Mouse (Mus musculus) midbrain, embryonic 16.5 days (tissue): Measurements from ENCODE around the gene AU018091. TPM values are rescaled to one million over a fixed set of nuclear protein-coding genes. Genes with fewer than 3 reads are reported as not detected.
"Not testable (repeated sequence)": the region's sequence is repeated elsewhere in the genome, so short reads cannot be mapped to it uniquely, and the experiment has no call there.

Experiments used
- ATAC-seq: fragments of 200-750 bp; cut with Nextera tagmentation; 2 replicates; pipeline ENCODE4 v1.8.0; 2017; ENCODE audit warnings: moderate TSS enrichment
- H3K27ac ChIP-seq: fragments of 300-500 bp; sonication (generic); 2 replicates; pipeline ENCODE4 v1.5.1; 2014; ENCODE audit warnings: mild to moderate bottlenecking, low read length, mixed read lengths
- H3K27me3 ChIP-seq: fragments of 300-500 bp; sonication (generic); 2 replicates; pipeline ENCODE4 v1.6.1; 2014; ENCODE audit warnings: low read depth, low read length, mixed read lengths; ENCODE audit not compliant: control insufficient read depth, insufficient read depth
- H3K36me3 ChIP-seq: fragments of 300-500 bp; sonication (generic); 2 replicates; pipeline ENCODE4 v1.6.1; 2014; ENCODE audit warnings: mild to moderate bottlenecking, low read length, moderate library complexity, mixed read lengths; ENCODE audit not compliant: control insufficient read depth, insufficient read depth
- H3K4me1 ChIP-seq: fragments of 300-500 bp; sonication (generic); 2 replicates; pipeline ENCODE4 v1.6.1; 2014; ENCODE audit warnings: mild to moderate bottlenecking, low read length, mixed read lengths; ENCODE audit not compliant: control insufficient read depth, insufficient read depth
- H3K4me2 ChIP-seq: fragments of 300-500 bp; sonication (generic); 2 replicates; pipeline ENCODE4 v1.6.1; 2014; ENCODE audit warnings: mild to moderate bottlenecking, low read length, mixed read lengths
- H3K4me3 ChIP-seq: fragments of 300-500 bp; sonication (generic); 2 replicates; pipeline ENCODE4 v1.5.1; 2014; ENCODE audit warnings: low read depth, mild to moderate bottlenecking, low read length, moderate library complexity, mixed read lengths
- H3K9ac ChIP-seq: fragments of 300-500 bp; sonication (generic); 2 replicates; pipeline ENCODE4 v1.6.1; 2014; ENCODE audit warnings: low read depth, low read length, mixed read lengths
- H3K9me3 ChIP-seq: fragments of 300-500 bp; sonication (generic); replicated peaks from 2 replicates; pipeline ENCODE4 v1.6.1; 2014; ENCODE audit warnings: mild to moderate bottlenecking, low read length, mixed read lengths; ENCODE audit not compliant: control insufficient read depth, poor library complexity, severe bottlenecking
- WGBS: fragments of 180-500 bp; shearing (Covaris S2); extraction: QIAGEN DNeasy Blood & Tissue Kit; methylation state at CpG from one replicate; pipeline ENCODE4 v1.1.7; 2014; 5-methylcytosine and 5-hydroxymethylcytosine counted together
- polyA plus RNA-seq: library from polyadenylated mRNA; unstranded; fragments of >200 nt; fragmentation: Nextera tagmentation; extraction: Ambion mirVana; gene quantifications from 2 replicates; pipeline ENCODE4 v1.2.1, GENCODE M21; 2015

The AU018091 gene
- polyA plus RNA-seq, 1 experiment from 2014 or later = not detected

DNA sequence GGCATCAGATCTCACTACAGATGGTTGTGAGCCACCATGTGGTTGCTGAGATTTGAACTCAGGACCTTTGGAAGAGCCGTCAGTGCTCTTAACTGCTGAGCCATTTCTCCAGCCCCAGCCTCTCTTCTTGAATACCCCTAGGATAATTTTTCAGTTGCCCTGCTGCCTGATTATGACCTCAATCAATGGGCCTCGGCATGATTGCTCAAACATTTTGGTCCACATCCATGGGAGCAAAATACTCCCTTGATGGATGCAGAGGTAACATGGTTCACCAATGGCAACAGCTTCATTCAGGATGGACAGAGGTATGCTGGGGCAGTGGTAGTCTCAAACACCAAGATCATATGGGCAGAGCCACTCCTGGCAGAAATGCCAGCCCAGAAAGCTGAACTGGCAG, 17.7 kb upstream of the AU018091 start:
- not testable (repeated sequence) for H3K4me3 ChIP-seq, H3K9ac ChIP-seq, H3K4me2 ChIP-seq, ATAC-seq, H3K27ac ChIP-seq, H3K4me1 ChIP-seq, H3K27me3 ChIP-seq, H3K36me3 ChIP-seq, H3K9me3 ChIP-seq
- 91% methylated on average over 2 of the region's 2 CpGs for WGBS

- Histone ChIP-seq H3K4me3 (no peak overlapping the region), H3K9ac (no peak overlapping the region), H3K27me3 (no peaks in the 10 kb centered on the region), H3K36me3 (no peaks in the 10 kb centered on the region), H3K4me1 (no peaks in the 10 kb centered on the region), H3K9me3 (0 out of 2 replicates have a peak, but pooled peaks cover 2% of the 10 kb centered on the region), H3K27ac (no peak overlapping the region), H3K4me2 (no peak overlapping the region)
- no peak for ATAC-seq
- 86% methylated on average over 1 of the region's 1 CpGs for WGBS
Observed at GRCm38 (mm10) chr7:3186136-3186535, 17.1 kb upstream of the AU018091 start.

- H3K4me3 ChIP-seq = no peak overlapping the region
- 45% methylated on average over 4 of the region's 4 CpGs for WGBS
Observed at GRCm38 (mm10) chr7:3184394-3184793, 15.4 kb upstream of the AU018091 start.

GRCm38 (mm10) chr7:3180958-3181357, 12.0 kb upstream of the AU018091 start:
- H3K4me1 ChIP-seq, H3K4me3 ChIP-seq, H3K4me2 ChIP-seq, H3K27ac ChIP-seq, ATAC-seq, H3K36me3 ChIP-seq, H3K9ac ChIP-seq, H3K9me3 ChIP-seq, H3K27me3 ChIP-seq: not testable (repeated sequence)
- WGBS = 92% methylated on average over 24 of the region's 24 CpGs

More at GRCm38 (mm10) chr7:3184394-3184793, 15.4 kb upstream of the AU018091 start:
- Histone ChIP-seq H3K36me3 (no peaks in the 10 kb centered on the region), H3K4me1 (no peaks in the 10 kb centered on the region), H3K9me3 (0 out of 2 replicates have a peak, but pooled peaks cover 2% of the 10 kb centered on the region), H3K27me3 (no peaks in the 10 kb centered on the region), H3K27ac (no peak overlapping the region), H3K4me2 (no peak overlapping the region), H3K9ac (no peak overlapping the region)
- no peak for ATAC-seq

GRCm38 (mm10) chr7:3168296-3168695, 707 bp downstream of the AU018091 start:
- Histone ChIP-seq H3K9me3 (peaks cover 6% of the 10 kb centered on the region; the same call in 1 of the 2 replicates), H3K36me3 (no peaks in the 10 kb centered on the region), H3K4me2 (no peak overlapping the region), H3K9ac (no peak overlapping the region), H3K27ac (no peak overlapping the region), H3K4me3 (no peak overlapping the region), H3K4me1 (no peaks in the 10 kb centered on the region), H3K27me3 (no peaks in the 10 kb centered on the region)
- 94% methylated on average over 1 of the region's 1 CpGs for WGBS
- no peak for ATAC-seq

DNA sequence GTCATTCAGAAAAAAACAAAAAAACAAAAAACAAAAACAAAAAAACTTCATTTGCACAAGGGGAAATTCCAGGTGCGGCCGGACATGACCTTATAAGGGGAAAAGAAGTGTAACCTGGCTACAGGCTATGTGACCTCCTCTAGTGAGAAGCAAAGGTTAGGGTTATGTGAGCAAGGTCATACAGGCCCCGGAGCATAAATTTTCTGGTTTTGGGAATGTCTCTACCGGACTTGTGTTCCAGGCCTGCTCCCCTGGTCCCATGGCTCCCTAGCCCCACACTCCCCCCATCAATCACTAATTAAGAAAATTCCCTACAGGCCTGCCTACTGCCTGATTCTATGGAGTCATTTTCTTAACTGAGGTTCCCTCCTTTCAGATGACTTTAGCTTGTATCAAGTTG, 2.7 kb downstream of the AU018091 start:
- Histone ChIP-seq H3K4me1 (no peaks in the 10 kb centered on the region), H3K9me3 (peaks cover 6% of the 10 kb centered on the region; the same call in 1 of the 2 replicates), H3K27ac (no peak overlapping the region), H3K4me3 (no peak overlapping the region), H3K4me2 (no peak overlapping the region), H3K27me3 (no peaks in the 10 kb centered on the region), H3K9ac (no peak overlapping the region), H3K36me3 (no peaks in the 10 kb centered on the region)
- ATAC-seq = no peak
- WGBS = over 99% methylated on average over 4 of the region's 4 CpGs

DNA sequence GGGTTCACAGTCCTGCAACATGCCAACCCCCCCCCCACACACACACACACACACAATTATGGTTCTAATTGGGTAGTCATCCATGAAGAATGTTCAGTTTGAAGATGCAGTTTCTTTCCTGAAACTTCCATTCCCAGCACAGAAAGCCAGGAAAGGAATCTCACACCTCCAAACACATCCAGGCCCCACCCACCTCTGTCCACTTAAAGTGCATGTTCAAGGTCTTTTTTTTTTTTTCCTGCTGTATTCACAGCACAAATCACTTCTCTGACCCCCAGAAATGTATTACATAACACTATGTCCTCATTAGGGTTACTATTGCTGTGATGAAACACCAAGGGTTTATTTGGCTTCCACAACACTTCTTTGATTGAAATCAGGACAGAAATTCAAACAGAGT, 4.0 kb downstream of the AU018091 start:
- no peak overlapping the region for H3K4me3 ChIP-seq
- no peaks in the 10 kb centered on the region for H3K27me3 ChIP-seq
- no peak overlapping the region for H3K4me2 ChIP-seq
- peaks cover 6% of the 10 kb centered on the region; the same call in 1 of the 2 replicates for H3K9me3 ChIP-seq
- H3K4me1 ChIP-seq = no peaks in the 10 kb centered on the region
- no peak overlapping the region for H3K9ac ChIP-seq
- no peak for ATAC-seq
- H3K36me3 ChIP-seq = no peaks in the 10 kb centered on the region
- no peak overlapping the region for H3K27ac ChIP-seq

GRCm38 (mm10) chr7:3164381-3164780, 4.6 kb downstream of the AU018091 start:
- Histone ChIP-seq H3K36me3 (no peaks in the 10 kb centered on the region), H3K9ac (no peak overlapping the region), H3K4me1 (no peaks in the 10 kb centered on the region), H3K27ac (no peak overlapping the region), H3K27me3 (no peaks in the 10 kb centered on the region), H3K4me2 (no peak overlapping the region), H3K4me3 (no peak overlapping the region), H3K9me3 (peaks cover 6% of the 10 kb centered on the region; the same call in 1 of the 2 replicates)
- no peak for ATAC-seq
- 80% methylated on average over 6 of the region's 6 CpGs for WGBS

GRCm38 (mm10) chr7:3150376-3150775, 18.6 kb downstream of the AU018091 start:
- peaks cover 2% of the 10 kb centered on the region; the same call in 1 of the 2 replicates for H3K9me3 ChIP-seq
- H3K9ac ChIP-seq = no peak overlapping the region
- H3K36me3 ChIP-seq = no peaks in the 10 kb centered on the region
- no peak overlapping the region for H3K4me2 ChIP-seq
- ATAC-seq = no peak
- no peaks in the 10 kb centered on the region for H3K4me1 ChIP-seq
- H3K27me3 ChIP-seq = no peaks in the 10 kb centered on the region
- no peak overlapping the region for H3K4me3 ChIP-seq
- H3K27ac ChIP-seq = no peak overlapping the region
- 80% methylated on average over 1 of the region's 1 CpGs for WGBS
